Mouse (Mus musculus): Measurements from ENCODE around the gene Lhfpl2. TPM values are rescaled to one million over a fixed set of nuclear protein-coding genes. Genes with fewer than 3 reads are reported as not detected.

Gene Lhfpl2
- polyA plus RNA-seq, 1 experiment from 2014 or later, result 81.8 TPM

DNA sequence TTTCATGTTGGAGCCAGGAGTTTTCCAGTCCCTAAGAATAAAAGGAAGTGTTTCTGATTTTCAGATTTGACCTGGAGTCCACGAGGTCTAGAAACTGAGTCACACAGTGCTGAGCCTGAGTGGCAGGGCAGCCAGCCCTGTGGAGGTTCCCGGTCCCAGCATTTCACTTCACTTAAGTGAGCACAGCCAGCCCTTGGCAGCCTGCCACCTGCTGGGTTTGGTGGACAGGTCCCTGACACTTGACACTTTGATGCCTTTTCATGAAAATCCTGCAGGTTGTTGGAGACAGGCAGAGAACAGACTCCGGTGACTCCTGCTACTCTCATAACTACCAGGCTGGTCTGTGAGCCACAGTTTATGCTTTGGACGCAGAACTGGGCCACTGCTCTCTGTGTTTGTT, 57.9 kb downstream of the Lhfpl2 start:
- Histone ChIP-seq H3K9me3 (ENCODE audit: control insufficient read depth, low read length) (peaks cover 22% of the 10 kb centered on the region), H3K9ac (ENCODE audit: low read depth, low read length) (no peak overlapping the region), H3K27me3 (replicated peaks; ENCODE audit: control insufficient read depth, insufficient read depth, low read length) (no peaks in the 10 kb centered on the region), H3K4me1 (ENCODE audit: control insufficient read depth, insufficient read depth, low read length) (peaks cover 32% of the 10 kb centered on the region), H3K4me2 (ENCODE audit: low read depth, low read length) (no peak overlapping the region), H3K27ac (replicated peaks; ENCODE audit: low read depth, low read length) (no peak overlapping the region), H3K36me3 (ENCODE audit: control insufficient read depth, insufficient read depth, low read length) (peaks cover 9% of the 10 kb centered on the region), H3K4me3 (ENCODE audit: low read depth, low read length) (no peak overlapping the region)
- ATAC-seq (ENCODE audit: low read depth) (no peak), DNase-seq (ENCODE audit: low spot score) (no peak)
- WGBS, result 36% methylated on average over 4 of the region's 4 CpGs

GRCm38 (mm10) chr13:94116705-94117410, 59.3 kb downstream of the Lhfpl2 start:
- H3K4me1 ChIP-seq (ENCODE audit: control insufficient read depth, insufficient read depth, low read length), result peaks cover 32% of the 10 kb centered on the region
- WGBS, result 26% methylated on average over 13 of the region's 13 CpGs
- DNase-seq (ENCODE audit: low spot score) (peak; percentile 92), ATAC-seq (ENCODE audit: low read depth) (peak; percentile 90)
- H3K9me3 ChIP-seq (ENCODE audit: control insufficient read depth, low read length), result peaks cover 23% of the 10 kb centered on the region
- H3K27me3 ChIP-seq (replicated peaks; ENCODE audit: control insufficient read depth, insufficient read depth, low read length), result no peaks in the 10 kb centered on the region
- H3K27ac ChIP-seq (replicated peaks; ENCODE audit: low read depth, low read length), result peak overlapping the region; percentile 81
- peaks cover 13% of the 10 kb centered on the region for H3K36me3 ChIP-seq (ENCODE audit: control insufficient read depth, insufficient read depth, low read length)
- peak overlapping the region; percentile 38; the same call in 1 of the 2 replicates for H3K9ac ChIP-seq (ENCODE audit: low read depth, low read length)
- 0 out of 2 replicates have a peak overlapping the region, but pooled peaks have one; percentile 1 for H3K4me3 ChIP-seq (ENCODE audit: low read depth, low read length)
- peak overlapping the region; percentile 37 for H3K4me2 ChIP-seq (ENCODE audit: low read depth, low read length)

DNA sequence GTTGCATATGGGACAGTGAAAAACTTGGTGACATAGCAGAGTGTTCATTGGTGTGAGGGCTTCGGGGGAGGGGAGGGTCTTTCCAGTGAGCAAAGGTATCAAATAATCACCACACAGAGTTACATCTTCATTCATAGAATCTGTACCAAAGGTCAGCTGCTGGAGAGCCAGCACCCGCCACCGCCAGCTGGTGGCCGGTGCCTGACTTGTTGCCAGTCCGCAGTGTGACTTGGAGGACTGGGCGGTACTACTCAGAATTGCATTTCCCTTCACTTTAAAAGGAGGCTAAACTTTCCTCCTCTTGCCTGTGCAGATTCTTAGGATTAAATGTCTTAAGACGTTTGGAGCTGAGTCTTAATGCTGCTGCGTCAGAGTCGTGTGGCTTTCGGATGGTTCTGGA, 59.9 kb downstream of the Lhfpl2 start:
- H3K9ac ChIP-seq (ENCODE audit: low read depth, low read length), result no peak overlapping the region
- peaks cover 13% of the 10 kb centered on the region for H3K36me3 ChIP-seq (ENCODE audit: control insufficient read depth, insufficient read depth, low read length)
- H3K9me3 ChIP-seq (ENCODE audit: control insufficient read depth, low read length), result peaks cover 23% of the 10 kb centered on the region
- ATAC-seq (ENCODE audit: low read depth), result no peak
- WGBS, result 78% methylated on average over 10 of the region's 10 CpGs
- DNase-seq (ENCODE audit: low spot score), result no peak
- no peak overlapping the region for H3K4me2 ChIP-seq (ENCODE audit: low read depth, low read length)
- H3K27me3 ChIP-seq (replicated peaks; ENCODE audit: control insufficient read depth, insufficient read depth, low read length), result no peaks in the 10 kb centered on the region
- H3K4me3 ChIP-seq (ENCODE audit: low read depth, low read length), result no peak overlapping the region
- H3K4me1 ChIP-seq (ENCODE audit: control insufficient read depth, insufficient read depth, low read length), result peaks cover 32% of the 10 kb centered on the region
- peak overlapping the region; percentile 81 for H3K27ac ChIP-seq (replicated peaks; ENCODE audit: low read depth, low read length)

DNA sequence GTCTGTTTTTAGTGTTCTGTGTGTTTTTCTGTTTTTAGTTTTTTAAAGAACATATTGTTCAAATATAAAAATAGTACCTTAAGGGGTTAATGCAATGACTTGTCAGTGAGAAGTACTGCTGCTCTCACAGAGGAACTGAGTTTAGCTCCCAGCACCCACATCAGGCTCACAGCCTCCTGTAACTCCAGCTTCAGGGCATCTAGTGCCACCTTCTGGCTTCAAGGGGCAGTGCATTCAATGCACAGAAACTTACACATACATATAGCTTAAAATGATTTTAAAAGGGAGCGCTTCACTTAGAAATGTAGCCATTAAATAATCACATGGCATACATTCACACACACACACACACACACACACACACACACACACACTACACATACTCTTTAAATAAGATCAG, 60.5 kb downstream of the Lhfpl2 start:
- Histone ChIP-seq H3K4me3 (ENCODE audit: low read depth, low read length) (no peak overlapping the region), H3K4me1 (ENCODE audit: control insufficient read depth, insufficient read depth, low read length) (peaks cover 36% of the 10 kb centered on the region), H3K9ac (ENCODE audit: low read depth, low read length) (no peak overlapping the region), H3K27me3 (replicated peaks; ENCODE audit: control insufficient read depth, insufficient read depth, low read length) (no peaks in the 10 kb centered on the region), H3K9me3 (ENCODE audit: control insufficient read depth, low read length) (peaks cover 23% of the 10 kb centered on the region), H3K27ac (replicated peaks; ENCODE audit: low read depth, low read length) (no peak overlapping the region), H3K4me2 (ENCODE audit: low read depth, low read length) (no peak overlapping the region), H3K36me3 (ENCODE audit: control insufficient read depth, insufficient read depth, low read length) (peaks cover 15% of the 10 kb centered on the region)
- WGBS, result 100% methylated on average over 1 of the region's 1 CpGs
- ATAC-seq (ENCODE audit: low read depth) (no peak), DNase-seq (ENCODE audit: low spot score) (no peak)

- no peak overlapping the region for H3K4me3 ChIP-seq (ENCODE audit: low read depth, low read length)
- H3K9ac ChIP-seq (ENCODE audit: low read depth, low read length), result no peak overlapping the region
- WGBS, result 85% methylated on average over 5 of the region's 5 CpGs
- H3K27me3 ChIP-seq (replicated peaks; ENCODE audit: control insufficient read depth, insufficient read depth, low read length), result no peaks in the 10 kb centered on the region
- ATAC-seq (ENCODE audit: low read depth) (no peak), DNase-seq (ENCODE audit: low spot score) (no peak)
- H3K27ac ChIP-seq (replicated peaks; ENCODE audit: low read depth, low read length), result no peak overlapping the region
- peaks cover 20% of the 10 kb centered on the region for H3K9me3 ChIP-seq (ENCODE audit: control insufficient read depth, low read length)
- H3K36me3 ChIP-seq (ENCODE audit: control insufficient read depth, insufficient read depth, low read length), result peaks cover 20% of the 10 kb centered on the region
- H3K4me1 ChIP-seq (ENCODE audit: control insufficient read depth, insufficient read depth, low read length), result peaks cover 35% of the 10 kb centered on the region
- no peak overlapping the region for H3K4me2 ChIP-seq (ENCODE audit: low read depth, low read length)
Observed at GRCm38 (mm10) chr13:94119309-94119708, 61.7 kb downstream of the Lhfpl2 start.

DNA sequence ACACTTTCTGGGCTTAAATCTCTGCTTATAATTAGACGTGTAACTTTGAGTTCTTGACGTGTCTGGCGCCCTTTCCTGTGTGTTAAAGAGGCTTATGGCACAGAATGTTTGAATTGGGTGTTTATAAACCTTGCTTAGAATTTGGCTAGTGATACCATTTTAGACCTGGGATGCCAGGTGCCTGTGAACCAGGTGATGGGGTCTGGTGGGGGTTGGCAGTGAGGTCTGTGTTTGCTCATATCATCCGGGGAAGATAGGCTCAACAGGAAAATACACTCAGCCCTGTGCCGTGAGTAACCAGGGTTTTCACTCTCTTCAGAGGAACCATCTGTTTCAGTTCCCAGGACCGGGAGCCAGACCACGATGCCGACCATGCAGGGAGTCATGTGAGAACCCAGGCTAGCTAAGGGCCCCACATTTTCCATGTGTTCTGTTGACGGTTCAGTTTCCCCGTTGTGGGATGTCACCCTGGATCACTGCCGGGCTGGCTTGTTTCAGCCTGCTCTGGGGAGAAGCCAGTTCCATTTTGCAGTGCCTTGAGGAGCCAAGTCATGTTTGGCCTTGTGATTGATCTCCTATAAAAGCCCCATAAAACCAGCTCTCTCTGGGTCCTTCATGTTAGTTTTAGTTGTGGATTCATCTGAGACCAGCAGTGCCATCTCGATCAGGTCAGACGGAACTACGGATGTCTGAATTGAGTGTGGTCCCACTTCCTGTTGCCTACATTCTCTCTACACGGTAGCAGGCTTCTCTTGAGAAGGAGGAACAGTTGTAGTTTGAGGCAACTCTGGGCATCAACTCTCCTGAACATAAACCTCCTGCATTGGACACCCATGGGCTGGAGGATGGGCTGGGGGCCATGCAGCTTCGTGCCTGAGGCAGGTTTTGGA, 65.4 kb downstream of the Lhfpl2 start:
- Histone ChIP-seq H3K9me3 (ENCODE audit: control insufficient read depth, low read length) (peaks cover 15% of the 10 kb centered on the region), H3K27ac (replicated peaks; ENCODE audit: low read depth, low read length) (no peak overlapping the region), H3K4me1 (ENCODE audit: control insufficient read depth, insufficient read depth, low read length) (0 out of 2 replicates have a peak, but pooled peaks cover 7% of the 10 kb centered on the region), H3K36me3 (ENCODE audit: control insufficient read depth, insufficient read depth, low read length) (peaks cover 20% of the 10 kb centered on the region), H3K4me3 (ENCODE audit: low read depth, low read length) (no peak overlapping the region), H3K27me3 (replicated peaks; ENCODE audit: control insufficient read depth, insufficient read depth, low read length) (no peaks in the 10 kb centered on the region), H3K9ac (ENCODE audit: low read depth, low read length) (no peak overlapping the region), H3K4me2 (ENCODE audit: low read depth, low read length) (no peak overlapping the region)
- 67% methylated on average over 16 of the region's 16 CpGs for WGBS
- ATAC-seq (ENCODE audit: low read depth) (no peak), DNase-seq (ENCODE audit: low spot score) (no peak)

DNA sequence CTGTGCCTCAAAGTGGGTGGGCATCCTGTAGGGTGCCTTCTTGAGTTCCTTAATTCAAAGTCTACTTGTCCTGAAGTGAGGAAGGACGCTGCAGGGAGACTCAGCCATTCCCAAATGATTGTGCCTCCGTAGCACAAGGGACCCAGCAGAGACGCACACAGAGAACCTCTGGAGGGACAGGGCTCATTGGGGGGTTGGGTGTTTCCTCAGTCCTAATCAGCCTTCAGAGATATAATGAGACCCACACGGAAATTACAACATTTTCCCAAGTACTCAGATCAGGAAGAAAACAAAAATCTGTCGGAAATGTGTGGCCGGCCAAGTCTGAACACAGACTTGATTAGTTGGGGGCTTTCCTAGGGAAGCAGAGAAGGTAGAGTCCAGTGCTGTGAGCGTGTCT, 72.8 kb downstream of the Lhfpl2 start:
- Histone ChIP-seq H3K4me2 (ENCODE audit: low read depth, low read length) (peak overlapping the region; percentile 29; the same call in 1 of the 2 replicates), H3K9me3 (ENCODE audit: control insufficient read depth, low read length) (no peaks in the 10 kb centered on the region), H3K36me3 (ENCODE audit: control insufficient read depth, insufficient read depth, low read length) (no peaks in the 10 kb centered on the region), H3K9ac (ENCODE audit: low read depth, low read length) (no peak overlapping the region), H3K4me3 (ENCODE audit: low read depth, low read length) (no peak overlapping the region), H3K27me3 (replicated peaks; ENCODE audit: control insufficient read depth, insufficient read depth, low read length) (no peaks in the 10 kb centered on the region), H3K27ac (replicated peaks; ENCODE audit: low read depth, low read length) (peak overlapping the region; percentile 61; the same call in 1 of the 2 replicates), H3K4me1 (ENCODE audit: control insufficient read depth, insufficient read depth, low read length) (peaks cover 35% of the 10 kb centered on the region)
- ATAC-seq (ENCODE audit: low read depth) (no peak), DNase-seq (ENCODE audit: low spot score) (no peak)
- WGBS, result 30% methylated on average over 7 of the region's 7 CpGs

DNA sequence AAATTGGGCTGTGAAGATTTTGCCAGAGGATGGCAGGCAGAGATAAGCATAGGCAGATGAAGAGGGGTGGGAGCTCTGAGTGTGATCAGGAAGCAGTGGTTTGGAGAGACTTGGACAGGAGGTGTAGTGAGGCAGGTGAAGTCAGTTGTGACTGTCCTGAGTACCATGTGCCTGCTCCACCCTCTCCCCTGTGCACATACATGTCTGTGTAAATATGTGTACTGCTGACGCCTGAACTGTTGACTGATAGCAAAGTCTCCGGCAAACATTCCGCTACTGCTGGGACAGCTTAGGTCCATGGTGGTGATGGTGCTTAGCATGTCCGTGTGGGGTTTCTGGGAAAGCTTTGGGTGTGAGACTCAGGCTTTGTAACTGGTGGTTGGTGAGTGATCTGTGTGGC, 73.5 kb downstream of the Lhfpl2 start:
- H3K4me1 ChIP-seq (ENCODE audit: control insufficient read depth, insufficient read depth, low read length), result peaks cover 42% of the 10 kb centered on the region
- 95% methylated on average over 4 of the region's 4 CpGs for WGBS
- no peak for ATAC-seq (ENCODE audit: low read depth)

More for the DNA sequence above, 73.5 kb downstream of the Lhfpl2 start:
- H3K27me3 ChIP-seq (replicated peaks; ENCODE audit: control insufficient read depth, insufficient read depth, low read length), result no peaks in the 10 kb centered on the region
- H3K27ac ChIP-seq (replicated peaks; ENCODE audit: low read depth, low read length), result no peak overlapping the region
- H3K4me2 ChIP-seq (ENCODE audit: low read depth, low read length), result no peak overlapping the region
- no peak overlapping the region for H3K4me3 ChIP-seq (ENCODE audit: low read depth, low read length)
- no peaks in the 10 kb centered on the region for H3K36me3 ChIP-seq (ENCODE audit: control insufficient read depth, insufficient read depth, low read length)
- H3K9ac ChIP-seq (ENCODE audit: low read depth, low read length), result no peak overlapping the region
- no peaks in the 10 kb centered on the region for H3K9me3 ChIP-seq (ENCODE audit: control insufficient read depth, low read length)
- no peak for DNase-seq (ENCODE audit: low spot score)
